Mouse (Mus musculus) midbrain, postnatal 0 days (tissue): ENCODE measurements around the gene Six6. TPM values are rescaled to one million over a fixed set of nuclear protein-coding genes. Genes with fewer than 3 reads are reported as not detected.

Experiments used
- ATAC-seq: fragments of 200-750 bp; cut with Nextera tagmentation; 2 replicates; pipeline ENCODE4 v1.8.0; 2017; ENCODE audit warnings: moderate number of reproducible peaks, mild to moderate bottlenecking, moderate TSS enrichment, moderate library complexity; ENCODE audit not compliant: low FRiP score
- DNase-seq: peaks from one replicate; pipeline ENCODE4 v3.0.0-alpha.2; 2015; ENCODE audit warnings: low spot score
- H3K27ac ChIP-seq: fragments of 300-500 bp; sonication (generic); 2 replicates; pipeline ENCODE4 v1.5.1; 2014; ENCODE audit warnings: low read depth, mild to moderate bottlenecking, low read length, mixed read lengths
- H3K27me3 ChIP-seq: fragments of 300-500 bp; sonication (generic); 2 replicates; pipeline ENCODE4 v1.6.1; 2014; ENCODE audit warnings: low read length, control low read depth, mixed read lengths; ENCODE audit not compliant: insufficient read depth
- H3K36me3 ChIP-seq: fragments of 300-500 bp; sonication (generic); 2 replicates; pipeline ENCODE4 v1.6.1; 2014; ENCODE audit warnings: low read length, control low read depth, mixed read lengths; ENCODE audit not compliant: insufficient read depth
- H3K4me1 ChIP-seq: fragments of 300-500 bp; sonication (generic); 2 replicates; pipeline ENCODE4 v1.6.1; 2014; ENCODE audit warnings: mild to moderate bottlenecking, control low read depth, antibody characterized with exemption, low read length, mixed read lengths; ENCODE audit not compliant: insufficient read depth
- H3K4me2 ChIP-seq: fragments of 300-500 bp; sonication (generic); 2 replicates; pipeline ENCODE4 v1.6.1; 2014; ENCODE audit warnings: low read depth, mild to moderate bottlenecking, low read length, mixed read lengths; ENCODE audit not compliant: poor library complexity, severe bottlenecking
- H3K4me3 ChIP-seq: fragments of 300-500 bp; sonication (generic); 2 replicates; pipeline ENCODE4 v1.5.1; 2014; ENCODE audit warnings: low read depth, mild to moderate bottlenecking, low read length, moderate library complexity
- H3K9ac ChIP-seq: fragments of 300-500 bp; sonication (generic); replicated peaks from 2 replicates; pipeline ENCODE4 v1.6.1; 2014; ENCODE audit warnings: mild to moderate bottlenecking, low read length, moderate library complexity, mixed read lengths; ENCODE audit not compliant: poor library complexity, severe bottlenecking
- H3K9me3 ChIP-seq: fragments of 300-500 bp; sonication (generic); 2 replicates; pipeline ENCODE4 v1.6.1; 2016; ENCODE audit warnings: low read length, control low read depth
- CTCF ChIP-seq: IDR thresholded peaks from 2 replicates; pipeline ENCODE4 v1.5.1; 2016; ENCODE audit warnings: antibody characterized with exemption, mild to moderate bottlenecking
- WGBS: fragments of 180-500 bp; shearing (Covaris S2); extraction: QIAGEN DNeasy Blood & Tissue Kit; methylation state at CpG from one replicate; pipeline ENCODE4 v1.1.7; 2014; 5-methylcytosine and 5-hydroxymethylcytosine counted together
- polyA plus RNA-seq: library from polyadenylated mRNA; unstranded; fragments of >200 nt; fragmentation: Nextera tagmentation; extraction: Ambion mirVana; gene quantifications from 2 replicates; pipeline ENCODE4 v1.2.1, GENCODE M21; 2015
- total RNA-seq: library from RNA; depleted of rRNA; stranded (reverse); fragments of >200 nt; gene quantifications from 2 replicates; pipeline ENCODE4 v1.2.3, GENCODE M21; 2014

Gene Six6
- total and polyA plus RNA-seq, 2 experiments from 2014 or later, result 0.11 to 3.8 TPM

GRCm38 (mm10) chr12:72943574-72944110, 4.0 kb downstream of the Six6 start:
- Histone ChIP-seq H3K27ac (no peak overlapping the region), H3K9me3 (no peaks in the 10 kb centered on the region), H3K4me2 (no peak overlapping the region), H3K36me3 (no peaks in the 10 kb centered on the region), H3K4me3 (no peak overlapping the region), H3K27me3 (peaks cover 93% of the 10 kb centered on the region), H3K9ac (no peak overlapping the region), H3K4me1 (no peaks in the 10 kb centered on the region)
- ATAC-seq (no peak), DNase-seq (no peak)
- WGBS, result 6% methylated on average over 2 of the region's 2 CpGs
- no peak for TF ChIP-seq CTCF

GRCm38 (mm10) chr12:72944411-72945225, 4.9 kb downstream of the Six6 start:
- Histone ChIP-seq H3K4me1 (no peaks in the 10 kb centered on the region), H3K36me3 (no peaks in the 10 kb centered on the region), H3K27ac (no peak overlapping the region), H3K27me3 (peaks cover 96% of the 10 kb centered on the region), H3K9me3 (no peaks in the 10 kb centered on the region), H3K4me3 (no peak overlapping the region; the same call in 1 of the 2 replicates), H3K4me2 (no peak overlapping the region; the same call in 1 of the 2 replicates), H3K9ac (no peak overlapping the region)
- no peak for TF ChIP-seq CTCF
- no peak for ATAC-seq
- DNase-seq, result no peak
- under 1% methylated on average over 24 of the region's 24 CpGs for WGBS

GRCm38 (mm10) chr12:72945301-72946063, 5.8 kb downstream of the Six6 start:
- peaks cover 96% of the 10 kb centered on the region for H3K27me3 ChIP-seq
- under 1% methylated on average over 76 of the region's 89 CpGs for WGBS
- no peak for TF ChIP-seq CTCF
- H3K9me3 ChIP-seq, result no peaks in the 10 kb centered on the region
- H3K4me3 ChIP-seq, result peak overlapping the region; percentile 17
- ATAC-seq, result no peak
- H3K4me1 ChIP-seq, result no peaks in the 10 kb centered on the region
- H3K4me2 ChIP-seq, result peak overlapping the region; percentile 30
- H3K9ac ChIP-seq, result no peak overlapping the region
- H3K27ac ChIP-seq, result no peak overlapping the region
- H3K36me3 ChIP-seq, result no peaks in the 10 kb centered on the region
- DNase-seq, result no peak

GRCm38 (mm10) chr12:72946064-72946395, 6.3 kb downstream of the Six6 start:
- H3K4me3 ChIP-seq, result peak overlapping the region; percentile 17; the same call in 1 of the 2 replicates

GRCm38 (mm10) chr12:72946805-72947204, 7.1 kb downstream of the Six6 start:
- no peak for DNase-seq

More at GRCm38 (mm10) chr12:72946064-72946395, 6.3 kb downstream of the Six6 start:
- Histone ChIP-seq H3K9me3 (no peaks in the 10 kb centered on the region), H3K4me1 (no peaks in the 10 kb centered on the region), H3K4me2 (0 out of 2 replicates have a peak overlapping the region, but pooled peaks have one; percentile 30), H3K9ac (no peak overlapping the region), H3K36me3 (no peaks in the 10 kb centered on the region), H3K27ac (no peak overlapping the region), H3K27me3 (peaks cover 94% of the 10 kb centered on the region)
- DNase-seq (no peak), ATAC-seq (no peak)
- 7% methylated on average over 8 of the region's 8 CpGs for WGBS
- TF ChIP-seq CTCF, result no peak

More at GRCm38 (mm10) chr12:72946805-72947204, 7.1 kb downstream of the Six6 start:
- H3K4me1 ChIP-seq, result no peaks in the 10 kb centered on the region
- no peak for ATAC-seq
- H3K9ac ChIP-seq, result no peak overlapping the region
- peaks cover 86% of the 10 kb centered on the region for H3K27me3 ChIP-seq
- TF ChIP-seq CTCF, result no peak
- H3K9me3 ChIP-seq, result no peaks in the 10 kb centered on the region
- no peak overlapping the region for H3K4me2 ChIP-seq
- H3K4me3 ChIP-seq, result no peak overlapping the region
- no peaks in the 10 kb centered on the region for H3K36me3 ChIP-seq
- H3K27ac ChIP-seq, result no peak overlapping the region
